Mouse (Mus musculus) heart, embryonic 15.5 days (tissue): ENCODE measurements around the gene Dnaaf2. TPM values are rescaled to one million over a fixed set of nuclear protein-coding genes. Genes with fewer than 3 reads are reported as not detected.

ENCODE experiments used
- ATAC-seq: fragments of 200-750 bp; cut with Nextera tagmentation; replicated peaks from 2 replicates; pipeline ENCODE4 v1.8.0; 2017; ENCODE audit warnings: low read depth, moderate TSS enrichment; ENCODE audit not compliant: insufficient number of reproducible peaks, insufficient read depth, low FRiP score
- H3K27ac ChIP-seq: fragments of 300-500 bp; sonication (generic); 2 replicates; pipeline ENCODE4 v1.5.1; 2015; ENCODE audit warnings: mild to moderate bottlenecking, inconsistent platforms
- H3K27me3 ChIP-seq: fragments of 300-500 bp; sonication (generic); 2 replicates; pipeline ENCODE4 v1.6.1; 2015; ENCODE audit warnings: inconsistent platforms
- H3K36me3 ChIP-seq: fragments of 300-500 bp; sonication (generic); 2 replicates; pipeline ENCODE4 v1.6.1; 2015; ENCODE audit warnings: mild to moderate bottlenecking, inconsistent platforms
- H3K4me1 ChIP-seq: fragments of 300-500 bp; sonication (generic); replicated peaks from 2 replicates; pipeline ENCODE4 v1.6.1; 2015; ENCODE audit warnings: inconsistent platforms
- H3K4me2 ChIP-seq: fragments of 300-500 bp; sonication (generic); 2 replicates; pipeline ENCODE4 v1.6.1; 2015; ENCODE audit warnings: inconsistent platforms, mild to moderate bottlenecking, moderate library complexity
- H3K4me3 ChIP-seq: fragments of 300-500 bp; sonication (generic); 2 replicates; pipeline ENCODE4 v1.5.1; 2015; ENCODE audit warnings: mild to moderate bottlenecking, inconsistent platforms
- H3K9ac ChIP-seq: fragments of 300-500 bp; sonication (generic); 2 replicates; pipeline ENCODE4 v1.6.1; 2015; ENCODE audit warnings: mild to moderate bottlenecking, inconsistent platforms
- H3K9me3 ChIP-seq: fragments of 300-500 bp; sonication (generic); replicated peaks from 2 replicates; pipeline ENCODE4 v1.6.1; 2016; ENCODE audit warnings: inconsistent platforms
- WGBS: fragments of 180-500 bp; shearing (Covaris S2); methylation state at CpG from one replicate; pipeline ENCODE4 v1.1.7; 2015; ENCODE audit warnings: mixed read lengths; 5-methylcytosine and 5-hydroxymethylcytosine counted together
- polyA plus RNA-seq: library from polyadenylated mRNA; unstranded; fragments of >200 nt; fragmentation: Nextera tagmentation; extraction: Ambion mirVana; gene quantifications from 2 replicates; pipeline ENCODE4 v1.2.1, GENCODE M21; 2015

Gene Dnaaf2
- polyA plus RNA-seq, 1 experiment from 2014 or later = 6.1 TPM

- peak; percentile 71 for ATAC-seq
- Histone ChIP-seq H3K4me2 (peak overlapping the region; percentile 94), H3K4me3 (peak overlapping the region; percentile 85), H3K4me1 (peaks cover 23% of the 10 kb centered on the region), H3K9me3 (no peaks in the 10 kb centered on the region), H3K9ac (peak overlapping the region; percentile 85), H3K27ac (peak overlapping the region; percentile 93), H3K27me3 (no peaks in the 10 kb centered on the region), H3K36me3 (peaks cover 18% of the 10 kb centered on the region)
- under 1% methylated on average over 94 of the region's 94 CpGs for WGBS
Observed at GRCm38 (mm10) chr12:69197378-69198163, 658 bp downstream of the Dnaaf2 start.

GRCm38 (mm10) chr12:69196444-69197377, 1.5 kb downstream of the Dnaaf2 start, which contains the start of gene Gm49383:
Gm49383 (minus strand) TSS chr12:69197104.
- peak within 1 kb of the TSS; percentile 85 for H3K9ac ChIP-seq
- H3K27ac ChIP-seq = peak within 1 kb of the TSS; percentile 93
- peak; percentile 57 for ATAC-seq
- H3K9me3 ChIP-seq = no peaks in the 10 kb centered on the region
- H3K4me2 ChIP-seq = peak within 1 kb of the TSS; percentile 94
- WGBS = under 1% methylated on average over 75 of the region's 75 CpGs
- peaks cover 16% of the 10 kb centered on the region for H3K36me3 ChIP-seq
- H3K27me3 ChIP-seq = no peaks in the 10 kb centered on the region
- H3K4me1 ChIP-seq = peaks cover 23% of the 10 kb centered on the region
- peak within 1 kb of the TSS; percentile 85 for H3K4me3 ChIP-seq

GRCm38 (mm10) chr12:69192637-69193036, 5.6 kb downstream of the Dnaaf2 start:
- H3K27me3 ChIP-seq = no peaks in the 10 kb centered on the region
- no peak overlapping the region for H3K9ac ChIP-seq
- peaks cover 7% of the 10 kb centered on the region for H3K4me1 ChIP-seq

GRCm38 (mm10) chr12:69191396-69191795, 6.8 kb downstream of the Dnaaf2 start:
- no peak overlapping the region for H3K27ac ChIP-seq
- no peaks in the 10 kb centered on the region for H3K9me3 ChIP-seq
- H3K36me3 ChIP-seq = peaks cover 10% of the 10 kb centered on the region
- H3K9ac ChIP-seq = no peak overlapping the region
- no peak overlapping the region for H3K4me2 ChIP-seq
- H3K27me3 ChIP-seq = no peaks in the 10 kb centered on the region
- 87% methylated on average over 5 of the region's 5 CpGs for WGBS
- no peak for ATAC-seq
- H3K4me3 ChIP-seq = no peak overlapping the region
- peaks cover 15% of the 10 kb centered on the region for H3K4me1 ChIP-seq

More at GRCm38 (mm10) chr12:69192637-69193036, 5.6 kb downstream of the Dnaaf2 start:
- Histone ChIP-seq H3K27ac (no peak overlapping the region), H3K36me3 (peaks cover 10% of the 10 kb centered on the region), H3K4me3 (no peak overlapping the region), H3K9me3 (no peaks in the 10 kb centered on the region), H3K4me2 (no peak overlapping the region)
- ATAC-seq = no peak
- 92% methylated on average over 2 of the region's 2 CpGs for WGBS

GRCm38 (mm10) chr12:69190522-69190921, 7.7 kb downstream of the Dnaaf2 start:
- Histone ChIP-seq H3K4me3 (no peak overlapping the region), H3K4me1 (peaks cover 11% of the 10 kb centered on the region), H3K9ac (no peak overlapping the region), H3K4me2 (no peak overlapping the region), H3K36me3 (peaks cover 10% of the 10 kb centered on the region), H3K9me3 (no peaks in the 10 kb centered on the region), H3K27ac (no peak overlapping the region), H3K27me3 (no peaks in the 10 kb centered on the region)
- ATAC-seq = no peak
- 94% methylated on average over 1 of the region's 1 CpGs for WGBS

GRCm38 (mm10) chr12:69190074-69190473, 8.2 kb downstream of the Dnaaf2 start:
- WGBS = 66% methylated on average over 9 of the region's 9 CpGs
- H3K36me3 ChIP-seq = peaks cover 10% of the 10 kb centered on the region
- no peaks in the 10 kb centered on the region for H3K9me3 ChIP-seq
- peaks cover 16% of the 10 kb centered on the region for H3K4me1 ChIP-seq
- no peaks in the 10 kb centered on the region for H3K27me3 ChIP-seq
- H3K9ac ChIP-seq = no peak overlapping the region
- no peak overlapping the region for H3K4me3 ChIP-seq
- ATAC-seq = no peak
- no peak overlapping the region for H3K4me2 ChIP-seq
- peak overlapping the region; percentile 68 for H3K27ac ChIP-seq

- H3K9me3 ChIP-seq = no peaks in the 10 kb centered on the region
- 62% methylated on average over 5 of the region's 5 CpGs for WGBS
- no peak overlapping the region for H3K4me3 ChIP-seq
- H3K36me3 ChIP-seq = peaks cover 10% of the 10 kb centered on the region
- H3K4me1 ChIP-seq = peaks cover 25% of the 10 kb centered on the region
- no peak overlapping the region for H3K9ac ChIP-seq
- H3K4me2 ChIP-seq = 0 out of 2 replicates have a peak overlapping the region, but pooled peaks have one; percentile 2
- no peak for ATAC-seq
- 0 out of 2 replicates have a peak overlapping the region, but pooled peaks have one; percentile 9 for H3K27ac ChIP-seq
- H3K27me3 ChIP-seq = no peaks in the 10 kb centered on the region
Observed at GRCm38 (mm10) chr12:69186811-69187471, 11.3 kb downstream of the Dnaaf2 start.

GRCm38 (mm10) chr12:69185371-69185770, 12.9 kb downstream of the Dnaaf2 start:
- Histone ChIP-seq H3K9me3 (no peaks in the 10 kb centered on the region), H3K4me2 (peak overlapping the region; percentile 96), H3K27ac (peak overlapping the region; percentile 92; the same call in 1 of the 2 replicates), H3K4me3 (peak overlapping the region; percentile 77), H3K9ac (peak overlapping the region; percentile 86), H3K27me3 (no peaks in the 10 kb centered on the region), H3K4me1 (peaks cover 25% of the 10 kb centered on the region), H3K36me3 (peaks cover 9% of the 10 kb centered on the region)
- 72% methylated on average over 7 of the region's 7 CpGs for WGBS
- ATAC-seq = no peak

- peak overlapping the region; percentile 77 for H3K4me3 ChIP-seq
- peak overlapping the region; percentile 86 for H3K9ac ChIP-seq
- H3K36me3 ChIP-seq = peaks cover 8% of the 10 kb centered on the region; the same call in 1 of the 2 replicates
- WGBS = 2% methylated on average over 85 of the region's 86 CpGs
- peak overlapping the region; percentile 92 for H3K27ac ChIP-seq
- no peaks in the 10 kb centered on the region for H3K9me3 ChIP-seq
- peaks cover 25% of the 10 kb centered on the region for H3K4me1 ChIP-seq
- peak; percentile 63 for ATAC-seq
- H3K27me3 ChIP-seq = no peaks in the 10 kb centered on the region
- H3K4me2 ChIP-seq = peak overlapping the region; percentile 96
Observed at GRCm38 (mm10) chr12:69184342-69185295, 13.6 kb downstream of the Dnaaf2 start.
